Mouse (Mus musculus) heart, embryonic 10.5 days (tissue): Measurements from ENCODE around the gene Lpar1. TPM values are rescaled to one million over a fixed set of nuclear protein-coding genes. Genes with fewer than 3 reads are reported as not detected.
A peak's percentile ranks its signal among the peaks of the same experiment; 100 is the strongest.

ENCODE experiments used
- DNase-seq: peaks from one replicate; pipeline ENCODE4 v3.0.0-alpha.2; 2017; ENCODE audit warnings: low spot score
- H3K27ac ChIP-seq: fragments of 300-500 bp; sonication (generic); 2 replicates; pipeline ENCODE4 v1.5.1; 2016; ENCODE audit warnings: mild to moderate bottlenecking
- H3K27me3 ChIP-seq: fragments of 300-500 bp; sonication (generic); 2 replicates; pipeline ENCODE4 v1.6.1; 2016; ENCODE audit warnings: mild to moderate bottlenecking; ENCODE audit not compliant: poor library complexity, insufficient read depth, severe bottlenecking
- H3K36me3 ChIP-seq: fragments of 300-500 bp; sonication (generic); 2 replicates; pipeline ENCODE4 v1.6.1; 2016; ENCODE audit warnings: mild to moderate bottlenecking, moderate library complexity
- H3K4me1 ChIP-seq: fragments of 300-500 bp; sonication (generic); 2 replicates; pipeline ENCODE4 v1.6.1; 2016; ENCODE audit warnings: mild to moderate bottlenecking
- H3K4me3 ChIP-seq: fragments of 300-500 bp; sonication (generic); 2 replicates; pipeline ENCODE4 v1.5.1; 2016; ENCODE audit warnings: mild to moderate bottlenecking, moderate library complexity
- H3K9me3 ChIP-seq: fragments of 300-500 bp; sonication (generic); 2 replicates; pipeline ENCODE4 v1.6.1; 2016; ENCODE audit warnings: mild to moderate bottlenecking, moderate library complexity
- WGBS: fragments of 180-500 bp; shearing (Covaris S2); methylation state at CpG from one replicate; pipeline ENCODE4 v1.1.7; 2016; 5-methylcytosine and 5-hydroxymethylcytosine counted together
- polyA plus RNA-seq: library from polyadenylated mRNA; unstranded; fragments of >200 nt; fragmentation: Nextera tagmentation; extraction: Ambion mirVana; gene quantifications from 2 replicates; pipeline ENCODE4 v1.2.1, GENCODE M21; 2016

Gene Lpar1
- polyA plus RNA-seq, 1 experiment from 2014 or later: 38.7 TPM

GRCm38 (mm10) chr4:58519891-58520290 is 33.8 kb downstream of the Lpar1 start:
- Histone ChIP-seq H3K27me3 (no peaks in the 10 kb centered on the region), H3K4me3 (no peak overlapping the region), H3K27ac (no peak overlapping the region), H3K36me3 (peaks cover 3% of the 10 kb centered on the region; the same call in 1 of the 2 replicates), H3K4me1 (peaks cover 28% of the 10 kb centered on the region), H3K9me3 (no peaks in the 10 kb centered on the region)
- DNase-seq: no peak
- WGBS: 88% methylated on average over 4 of the region's 4 CpGs

- Histone ChIP-seq H3K27ac (0 out of 2 replicates have a peak overlapping the region, but pooled peaks have one; percentile 36), H3K9me3 (no peaks in the 10 kb centered on the region), H3K36me3 (peaks cover 3% of the 10 kb centered on the region; the same call in 1 of the 2 replicates), H3K4me1 (peaks cover 28% of the 10 kb centered on the region), H3K4me3 (no peak overlapping the region), H3K27me3 (no peaks in the 10 kb centered on the region)
- DNase-seq: no peak
- WGBS: 30% methylated on average over 9 of the region's 9 CpGs
Observed at GRCm38 (mm10) chr4:58518215-58518988, 35.3 kb downstream of the Lpar1 start.

GRCm38 (mm10) chr4:58516810-58517209 is 36.9 kb downstream of the Lpar1 start:
- no peak for DNase-seq
- WGBS: 78% methylated on average over 3 of the region's 3 CpGs
- no peak overlapping the region for H3K27ac ChIP-seq
- no peaks in the 10 kb centered on the region for H3K27me3 ChIP-seq
- H3K36me3 ChIP-seq: peaks cover 3% of the 10 kb centered on the region; the same call in 1 of the 2 replicates
- no peak overlapping the region for H3K4me3 ChIP-seq
- no peaks in the 10 kb centered on the region for H3K9me3 ChIP-seq
- H3K4me1 ChIP-seq: peaks cover 21% of the 10 kb centered on the region

- 76% methylated on average over 5 of the region's 5 CpGs for WGBS
- DNase-seq: no peak
- Histone ChIP-seq H3K36me3 (peaks cover 3% of the 10 kb centered on the region; the same call in 1 of the 2 replicates), H3K27ac (no peak overlapping the region), H3K4me3 (no peak overlapping the region), H3K9me3 (no peaks in the 10 kb centered on the region), H3K4me1 (peaks cover 19% of the 10 kb centered on the region), H3K27me3 (no peaks in the 10 kb centered on the region)
Observed at GRCm38 (mm10) chr4:58516221-58516620, 37.5 kb downstream of the Lpar1 start.

GRCm38 (mm10) chr4:58511554-58511953 is 42.1 kb downstream of the Lpar1 start:
- Histone ChIP-seq H3K4me3 (no peak overlapping the region), H3K27me3 (no peaks in the 10 kb centered on the region), H3K9me3 (no peaks in the 10 kb centered on the region), H3K4me1 (no peaks in the 10 kb centered on the region; the same call in 1 of the 2 replicates), H3K27ac (no peak overlapping the region), H3K36me3 (peaks cover 3% of the 10 kb centered on the region; the same call in 1 of the 2 replicates)
- 68% methylated on average over 3 of the region's 3 CpGs for WGBS
- DNase-seq: no peak

- 58% methylated on average over 7 of the region's 7 CpGs for WGBS
- no peak for DNase-seq
- H3K4me1 ChIP-seq: peaks cover 7% of the 10 kb centered on the region; the same call in 1 of the 2 replicates
- no peaks in the 10 kb centered on the region for H3K9me3 ChIP-seq
- no peak overlapping the region for H3K27ac ChIP-seq
- 0 out of 2 replicates have a peak, but pooled peaks cover 2% of the 10 kb centered on the region for H3K36me3 ChIP-seq
- no peak overlapping the region for H3K4me3 ChIP-seq
- no peaks in the 10 kb centered on the region for H3K27me3 ChIP-seq
Observed at GRCm38 (mm10) chr4:58508833-58509232, 44.9 kb downstream of the Lpar1 start.

GRCm38 (mm10) chr4:58507536-58507935 is 46.2 kb downstream of the Lpar1 start:
- H3K27me3 ChIP-seq: no peaks in the 10 kb centered on the region
- H3K27ac ChIP-seq: no peak overlapping the region
- 85% methylated on average over 6 of the region's 6 CpGs for WGBS
- DNase-seq: no peak
- peaks cover 9% of the 10 kb centered on the region; the same call in 1 of the 2 replicates for H3K36me3 ChIP-seq
- H3K4me1 ChIP-seq: peaks cover 7% of the 10 kb centered on the region; the same call in 1 of the 2 replicates
- H3K4me3 ChIP-seq: no peak overlapping the region
- H3K9me3 ChIP-seq: no peaks in the 10 kb centered on the region

- peaks cover 7% of the 10 kb centered on the region; the same call in 1 of the 2 replicates for H3K4me1 ChIP-seq
- 89% methylated on average over 4 of the region's 4 CpGs for WGBS
- no peak overlapping the region for H3K4me3 ChIP-seq
- H3K36me3 ChIP-seq: peaks cover 9% of the 10 kb centered on the region; the same call in 1 of the 2 replicates
- no peaks in the 10 kb centered on the region for H3K9me3 ChIP-seq
- H3K27me3 ChIP-seq: no peaks in the 10 kb centered on the region
- H3K27ac ChIP-seq: no peak overlapping the region
- DNase-seq: no peak
Observed at GRCm38 (mm10) chr4:58506539-58507527, 46.9 kb downstream of the Lpar1 start.

GRCm38 (mm10) chr4:58504250-58504649 is 49.4 kb downstream of the Lpar1 start:
- Histone ChIP-seq H3K4me3 (no peak overlapping the region), H3K36me3 (peaks cover 9% of the 10 kb centered on the region; the same call in 1 of the 2 replicates), H3K9me3 (no peaks in the 10 kb centered on the region), H3K27me3 (no peaks in the 10 kb centered on the region), H3K27ac (no peak overlapping the region), H3K4me1 (peaks cover 10% of the 10 kb centered on the region; the same call in 1 of the 2 replicates)
- no peak for DNase-seq
- 88% methylated on average over 2 of the region's 2 CpGs for WGBS

- peaks cover 9% of the 10 kb centered on the region; the same call in 1 of the 2 replicates for H3K36me3 ChIP-seq
- DNase-seq: no peak
- H3K27ac ChIP-seq: no peak overlapping the region
- H3K9me3 ChIP-seq: no peaks in the 10 kb centered on the region
- no peaks in the 10 kb centered on the region for H3K27me3 ChIP-seq
- peaks cover 21% of the 10 kb centered on the region for H3K4me1 ChIP-seq
- H3K4me3 ChIP-seq: no peak overlapping the region
- 81% methylated on average over 21 of the region's 21 CpGs for WGBS
Observed at GRCm38 (mm10) chr4:58501012-58501777, 52.5 kb downstream of the Lpar1 start.

GRCm38 (mm10) chr4:58499831-58500230 is 53.9 kb downstream of the Lpar1 start:
- Histone ChIP-seq H3K4me1 (peaks cover 17% of the 10 kb centered on the region), H3K4me3 (no peak overlapping the region), H3K9me3 (no peaks in the 10 kb centered on the region), H3K36me3 (peaks cover 9% of the 10 kb centered on the region; the same call in 1 of the 2 replicates), H3K27ac (no peak overlapping the region), H3K27me3 (no peaks in the 10 kb centered on the region)
- 67% methylated on average over 3 of the region's 3 CpGs for WGBS
- DNase-seq: no peak

GRCm38 (mm10) chr4:58499241-58499640 is 54.5 kb downstream of the Lpar1 start:
- H3K36me3 ChIP-seq: peaks cover 9% of the 10 kb centered on the region; the same call in 1 of the 2 replicates
- no peak overlapping the region for H3K27ac ChIP-seq
- H3K4me3 ChIP-seq: no peak overlapping the region
- WGBS: 67% methylated on average over 3 of the region's 3 CpGs
- H3K27me3 ChIP-seq: no peaks in the 10 kb centered on the region
- no peaks in the 10 kb centered on the region for H3K9me3 ChIP-seq
- no peak for DNase-seq
- peaks cover 17% of the 10 kb centered on the region for H3K4me1 ChIP-seq
